Comparison of ENCODE assay signal across 8 mouse cellular contexts in genomic region chr9:58766959-58767955, GRCm38 (mm10). TPM values are rescaled to one million over a fixed set of nuclear protein-coding genes. Genes with fewer than 3 reads are reported as not detected.
DNase-seq lines count a peak whose midpoint lies in the region; ATAC-seq lines count a peak whose summit lies in the region.

No protein-coding gene starts in this region.

- H3K9ac ChIP-seq in heart, embryonic 16.5 days (ENCODE audit: low read length), result no peak overlapping the region
- H3K9ac ChIP-seq in forebrain, embryonic 12.5 days, result no peak overlapping the region
- no peak overlapping the region for H3K9ac ChIP-seq in liver, embryonic 11.5 days (ENCODE audit: low read depth, low read length)
- no peak overlapping the region for H3K9ac ChIP-seq in stomach, embryonic 16.5 days (ENCODE audit: low read length)

- no peak for DNase-seq in heart, adult 8-10 months (ENCODE audit: low spot score)
- DNase-seq in liver, embryonic 11.5 days (ENCODE audit: low spot score), result no peak
- DNase-seq in testis, postnatal 10 days (ENCODE audit: low spot score), result no peak
- DNase-seq in adrenal gland, adult 2 months, result no peak
- DNase-seq in ovary, postnatal 36 days (ENCODE audit: low spot score), result no peak

- no peak overlapping the region for H3K4me3 ChIP-seq in heart, embryonic 16.5 days (ENCODE audit: low read length)
- H3K4me3 ChIP-seq in forebrain, embryonic 12.5 days (replicated peaks), result no peak overlapping the region
- H3K4me3 ChIP-seq in liver, embryonic 11.5 days (ENCODE audit: low read depth, low read length), result no peak overlapping the region
- no peak overlapping the region for H3K4me3 ChIP-seq in stomach, embryonic 16.5 days (replicated peaks; ENCODE audit: low read length)

- peak; percentile 85 for ATAC-seq in heart, embryonic 16.5 days (replicated peaks; ENCODE audit: extremely low read depth, insufficient read depth, low FRiP score)
- ATAC-seq in forebrain, embryonic 12.5 days (ENCODE audit: low FRiP score), result peak; percentile 87
- ATAC-seq in liver, embryonic 11.5 days (replicated peaks; ENCODE audit: low FRiP score), result peak; percentile 81; the same call in 1 of the 2 replicates
- ATAC-seq in stomach, embryonic 16.5 days (ENCODE audit: insufficient read depth, low FRiP score), result peak; percentile 93

- no peaks in the 10 kb centered on the region for H3K27me3 ChIP-seq in heart, embryonic 16.5 days (ENCODE audit: control insufficient read depth, insufficient read depth, low read length)
- no peaks in the 10 kb centered on the region for H3K27me3 ChIP-seq in forebrain, embryonic 12.5 days
- no peaks in the 10 kb centered on the region for H3K27me3 ChIP-seq in liver, embryonic 11.5 days (replicated peaks; ENCODE audit: control insufficient read depth, insufficient read depth, low read length)
- no peaks in the 10 kb centered on the region for H3K27me3 ChIP-seq in stomach, embryonic 16.5 days (ENCODE audit: control insufficient read depth, insufficient read depth, low read length)

- WGBS in heart, embryonic 16.5 days, result 66% methylated on average over 17 of the region's 17 CpGs
- 77% methylated on average over 17 of the region's 17 CpGs for WGBS in forebrain, embryonic 12.5 days
- WGBS in liver, embryonic 11.5 days, result 67% methylated on average over 17 of the region's 17 CpGs
- 58% methylated on average over 17 of the region's 17 CpGs for WGBS in stomach, embryonic 16.5 days

- no peaks in the 10 kb centered on the region for H3K9me3 ChIP-seq in heart, embryonic 16.5 days (replicated peaks; ENCODE audit: control insufficient read depth, low read length)
- 0 out of 2 replicates have a peak, but pooled peaks cover 2% of the 10 kb centered on the region for H3K9me3 ChIP-seq in forebrain, embryonic 12.5 days
- H3K9me3 ChIP-seq in liver, embryonic 11.5 days (ENCODE audit: control insufficient read depth, low read length), result no peaks in the 10 kb centered on the region
- H3K9me3 ChIP-seq in stomach, embryonic 16.5 days (replicated peaks; ENCODE audit: control insufficient read depth, low read length), result no peaks in the 10 kb centered on the region; the same call in 1 of the 2 replicates

- no peak overlapping the region for H3K27ac ChIP-seq in heart, embryonic 16.5 days (ENCODE audit: low read length)
- no peak overlapping the region for H3K27ac ChIP-seq in forebrain, embryonic 12.5 days
- H3K27ac ChIP-seq in liver, embryonic 11.5 days (ENCODE audit: low read depth, low read length), result no peak overlapping the region
- H3K27ac ChIP-seq in stomach, embryonic 16.5 days (ENCODE audit: low read length), result no peak overlapping the region

- H3K36me3 ChIP-seq in heart, embryonic 16.5 days (ENCODE audit: control insufficient read depth, insufficient read depth), result no peaks in the 10 kb centered on the region
- no peaks in the 10 kb centered on the region for H3K36me3 ChIP-seq in forebrain, embryonic 12.5 days (replicated peaks)
- no peaks in the 10 kb centered on the region for H3K36me3 ChIP-seq in liver, embryonic 11.5 days (ENCODE audit: control insufficient read depth, insufficient read depth, low read length)
- no peaks in the 10 kb centered on the region for H3K36me3 ChIP-seq in stomach, embryonic 16.5 days (ENCODE audit: control insufficient read depth, insufficient read depth, low read length)

- H3K4me1 ChIP-seq in heart, embryonic 16.5 days (ENCODE audit: control insufficient read depth, insufficient read depth, low read length), result 0 out of 2 replicates have a peak, but pooled peaks cover 2% of the 10 kb centered on the region
- 0 out of 2 replicates have a peak, but pooled peaks cover 9% of the 10 kb centered on the region for H3K4me1 ChIP-seq in forebrain, embryonic 12.5 days
- peaks cover 2% of the 10 kb centered on the region; the same call in 1 of the 2 replicates for H3K4me1 ChIP-seq in liver, embryonic 11.5 days (replicated peaks; ENCODE audit: control insufficient read depth, insufficient read depth, low read length)
- no peaks in the 10 kb centered on the region for H3K4me1 ChIP-seq in stomach, embryonic 16.5 days (ENCODE audit: control insufficient read depth, insufficient read depth, low read length)

- no peak overlapping the region for H3K4me2 ChIP-seq in heart, embryonic 16.5 days (ENCODE audit: low read depth, low read length)
- no peak overlapping the region for H3K4me2 ChIP-seq in forebrain, embryonic 12.5 days
- no peak overlapping the region for H3K4me2 ChIP-seq in liver, embryonic 11.5 days
- no peak overlapping the region for H3K4me2 ChIP-seq in stomach, embryonic 16.5 days (ENCODE audit: low read depth, low read length)

RNA-seq across cellular contexts. Expression of gene Rec114, which starts 23.5 kb away (rescaled TPM):
- polyA plus RNA-seq in heart, embryonic 16.5 days (2015; fragmentation: Nextera tagmentation; extraction: Ambion mirVana), result 6.0 and 6.8 TPM in 2 replicates
- 1 to 10 TPM in 2 of 4 experiments, under 1 TPM in 1, not detected in 1; 0.65 to 2.9 (median 1.7) TPM for total RNA-seq in heart, adult 8-10 months (2022)
- 2.0 and 2.4 TPM in 2 replicates for polyA plus RNA-seq in forebrain, embryonic 12.5 days (2016; fragmentation: Nextera tagmentation; extraction: Ambion mirVana)
- polyA plus RNA-seq in liver, embryonic 11.5 days (2014; fragmentation: Nextera tagmentation; extraction: Ambion mirVana), result 14.7 and 19.1 TPM in 2 replicates
- 2.3 and 3.2 TPM in 2 replicates for polyA plus RNA-seq in stomach, embryonic 16.5 days (2015; fragmentation: Nextera tagmentation; extraction: Ambion mirVana)
- 1 to 10 TPM in 1 of 2 experiments, under 1 TPM in 1; 0.69 to 1.0 TPM for total RNA-seq in adrenal gland, adult 2 months (2021)
- 0.21 and 0.46 TPM in 2 replicates for polyA plus RNA-seq in adrenal gland, adult 2 months (2012; rRNA removed)

RNA-seq across cellular contexts. Expression of gene Hcn4, which starts 56.0 kb away (rescaled TPM):
- polyA plus RNA-seq in heart, embryonic 16.5 days (2015; fragmentation: Nextera tagmentation; extraction: Ambion mirVana), result 0.89 and 1.1 TPM in 2 replicates
- 10 to 100 TPM in 1 of 4 experiments, 1 to 10 TPM in 3; 5.5 to 11.1 (median 7.2) TPM for total RNA-seq in heart, adult 8-10 months (2022)
- 1.3 and 1.8 TPM in 2 replicates for polyA plus RNA-seq in forebrain, embryonic 12.5 days (2016; fragmentation: Nextera tagmentation; extraction: Ambion mirVana)
- 0.39 and 0.40 TPM in 2 replicates for polyA plus RNA-seq in liver, embryonic 11.5 days (2014; fragmentation: Nextera tagmentation; extraction: Ambion mirVana)
- polyA plus RNA-seq in stomach, embryonic 16.5 days (2015; fragmentation: Nextera tagmentation; extraction: Ambion mirVana), result 0.10 and 0.15 TPM in 2 replicates
- total RNA-seq in adrenal gland, adult 2 months (2021), result 1 to 10 TPM in 1 of 2 experiments, under 1 TPM in 1; 0.63 to 1.5 TPM
- 1.6 and 2.2 TPM in 2 replicates for polyA plus RNA-seq in adrenal gland, adult 2 months (2012; rRNA removed)
